Mouse (Mus musculus) forelimb bud, embryonic 11.5 days (tissue): Measurements from ENCODE around the gene Tcaf3.

ENCODE experiments used
- DNase-seq: peaks from one replicate; pipeline ENCODE4 v3.0.0-alpha.2; 2012; ENCODE audit warnings: low read depth, low spot score

The Tcaf3 gene

DNA sequence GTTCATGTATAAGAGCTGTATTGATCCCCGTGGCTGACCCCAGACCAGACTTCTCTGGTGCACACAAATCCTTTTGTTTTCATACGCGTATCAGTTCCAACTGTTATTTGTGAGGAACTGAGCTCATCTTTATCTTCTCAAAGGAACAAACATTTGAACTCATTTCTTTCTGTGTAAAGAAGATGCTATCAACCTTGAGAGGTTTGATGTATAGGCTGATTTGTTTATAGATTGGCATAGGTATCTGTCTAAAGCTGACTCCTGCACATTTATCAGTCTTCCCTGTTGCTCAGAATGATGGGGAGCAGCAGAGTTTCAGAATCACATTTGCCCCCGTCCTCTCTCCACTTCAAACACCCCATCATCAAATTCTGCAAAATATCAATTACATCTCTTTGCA is at the start of gene Tcaf3:
TSS of gene Tcaf3 (minus strand) at position 101 of the 400 bp plus-strand sequence.
- DNase-seq = no peak

- peak; percentile 90 for DNase-seq
These were observed 47.5 kb upstream of the Tcaf3 start, which contains the start of gene Tcaf2 for GRCm38 (mm10) chr6:42644912-42645549. TSS of gene Tcaf2 (minus strand) at chr6:42645254.

DNA sequence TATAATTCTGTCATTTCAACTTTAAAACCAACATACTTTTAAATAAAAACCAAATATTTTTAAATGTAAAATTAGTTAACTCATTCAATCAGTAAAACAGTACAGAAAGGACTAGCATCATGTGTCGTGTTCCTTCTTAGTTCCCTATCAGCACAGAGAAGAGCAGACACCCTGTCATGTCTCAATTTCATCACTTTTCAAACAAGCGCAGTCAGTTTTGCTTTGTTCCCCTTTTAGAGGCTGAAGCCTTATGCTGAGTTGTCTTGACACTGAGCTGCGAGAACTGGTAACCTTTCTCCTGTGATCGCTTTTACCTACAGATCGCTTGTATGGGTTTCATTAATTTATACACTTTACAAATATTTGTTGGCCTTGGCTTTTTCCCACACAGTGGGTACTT is 36.9 kb upstream of the Tcaf3 start:
- DNase-seq = no peak

DNA sequence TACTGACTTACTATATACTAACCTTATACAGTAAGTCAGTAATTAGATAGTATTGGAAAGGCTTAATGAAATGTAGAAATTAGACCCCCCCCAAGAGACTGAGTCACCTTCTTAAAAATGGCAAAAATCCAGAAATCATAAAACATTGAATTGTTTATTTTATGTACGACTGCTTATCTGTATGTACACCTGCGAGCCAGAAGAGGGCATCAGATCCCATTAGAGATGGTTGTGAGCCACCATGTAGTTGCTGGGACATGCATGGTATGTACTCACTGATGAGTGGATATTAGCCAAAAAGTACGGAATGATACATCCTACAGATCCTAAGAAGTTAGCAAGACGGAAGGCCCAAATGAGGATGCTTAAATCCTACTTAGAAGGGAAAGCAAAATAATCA is 33.9 kb upstream of the Tcaf3 start:
- no peak for DNase-seq

DNA sequence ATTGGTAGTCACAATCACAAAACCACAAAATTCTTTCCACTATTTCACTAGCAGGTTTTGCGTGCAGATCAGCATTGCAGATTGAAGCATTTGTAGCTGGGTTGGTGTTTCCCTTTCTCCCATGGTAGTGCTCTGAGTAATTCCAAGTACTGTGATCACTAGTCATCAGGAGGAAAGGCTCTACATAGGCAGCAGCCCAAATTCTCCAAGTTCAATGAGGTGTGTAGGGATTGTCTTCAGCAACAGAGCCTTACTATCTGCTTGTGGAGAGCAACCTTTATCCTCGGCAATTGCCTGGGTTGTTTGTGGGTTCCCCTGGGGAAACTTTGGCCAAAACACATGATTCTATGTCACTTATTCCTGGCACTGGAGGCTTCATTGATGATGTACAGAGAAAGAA is 19.4 kb upstream of the Tcaf3 start:
- DNase-seq = no peak

- DNase-seq = peak; percentile 2
These were observed 14.7 kb upstream of the Tcaf3 start for GRCm38 (mm10) chr6:42612218-42612617.

DNA sequence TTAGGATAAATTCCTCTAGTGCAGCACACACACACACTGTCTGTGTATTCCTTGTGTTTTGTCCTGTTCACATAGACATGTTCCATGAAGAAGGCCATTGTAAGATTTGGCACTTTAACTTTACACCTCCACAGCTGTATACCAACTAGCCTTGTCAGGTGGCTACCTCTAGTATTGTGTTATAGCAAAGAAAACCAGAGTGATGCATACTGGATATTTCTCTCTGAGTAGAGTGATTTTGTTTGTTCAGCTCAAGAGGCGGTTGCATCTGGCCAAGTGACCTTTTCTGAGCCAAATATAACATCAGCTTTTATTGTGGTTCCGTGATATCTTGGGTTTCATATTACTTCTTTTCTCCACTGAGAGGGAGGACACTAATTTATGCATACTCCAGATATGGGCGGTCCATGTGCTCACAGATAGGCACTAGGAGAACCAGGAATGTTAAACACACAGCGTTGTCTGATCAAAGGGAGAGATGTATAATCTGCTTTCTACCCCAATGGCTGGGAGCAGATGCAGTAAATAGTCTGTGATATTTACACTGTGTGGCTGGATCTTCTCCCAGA is 13.5 kb upstream of the Tcaf3 start:
- no peak for DNase-seq

GRCm38 (mm10) chr6:42593138-42593882 is 4.2 kb downstream of the Tcaf3 start:
- no peak for DNase-seq

GRCm38 (mm10) chr6:42586569-42586968 is 10.9 kb downstream of the Tcaf3 start:
- no peak for DNase-seq

- DNase-seq = peak; percentile 60
These were observed 14.0 kb downstream of the Tcaf3 start for GRCm38 (mm10) chr6:42583488-42583872.

DNA sequence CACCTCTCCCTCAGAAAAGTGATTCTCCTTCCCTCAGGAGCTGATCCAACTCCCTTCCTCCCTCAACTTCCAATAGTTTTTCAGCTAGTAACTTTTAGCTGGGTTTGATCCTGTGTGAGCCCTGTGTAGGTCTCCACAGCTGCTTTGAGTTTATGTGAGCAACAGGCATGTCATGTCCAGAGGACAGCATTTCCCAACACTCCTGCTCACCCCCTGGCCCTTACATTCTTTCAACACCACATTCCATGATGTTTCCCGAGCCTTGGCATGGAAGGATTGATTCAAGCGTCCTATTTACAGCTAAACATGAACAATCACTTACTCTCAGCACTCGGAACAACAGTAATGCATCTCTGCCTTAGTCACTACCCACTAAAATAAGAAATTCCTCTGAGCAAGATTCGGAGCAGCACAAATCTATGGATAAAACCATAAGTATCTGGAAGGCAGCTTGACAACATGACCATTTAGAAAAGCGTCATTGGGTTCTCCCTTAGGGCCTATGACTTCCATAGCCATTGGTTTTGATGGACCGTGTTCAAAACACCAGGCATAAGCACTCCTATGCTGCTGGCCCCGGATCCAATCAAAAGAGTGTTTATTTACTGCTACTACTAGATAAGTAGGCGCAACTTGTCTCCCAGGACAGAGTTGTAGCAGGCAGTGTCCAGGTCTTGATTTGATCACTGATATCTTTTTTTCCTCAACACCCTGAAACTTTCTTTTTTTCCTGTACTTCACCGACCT is 14.6 kb downstream of the Tcaf3 start:
- peak; percentile 14 for DNase-seq

- DNase-seq = no peak
These were observed 18.8 kb downstream of the Tcaf3 start for GRCm38 (mm10) chr6:42578678-42579077.

DNA sequence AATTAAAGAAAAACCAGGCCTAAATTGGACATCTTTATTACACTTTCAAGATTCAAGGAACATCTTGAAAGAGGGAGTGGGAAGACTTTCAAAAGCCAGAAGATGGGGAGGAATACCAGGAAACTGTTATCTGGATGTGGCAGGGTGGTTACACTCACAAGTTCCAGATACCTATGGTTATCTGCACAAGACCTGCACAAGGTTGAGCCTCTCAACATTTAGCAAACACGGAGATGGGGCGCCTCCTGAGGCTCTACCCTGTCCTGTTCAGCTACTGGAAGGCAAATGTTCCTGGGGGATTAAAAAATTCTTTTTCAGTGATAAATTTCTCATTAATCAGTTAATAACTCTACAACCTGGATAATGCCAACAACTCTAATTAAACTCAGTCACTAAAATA is 20.1 kb downstream of the Tcaf3 start:
- no peak for DNase-seq

DNA sequence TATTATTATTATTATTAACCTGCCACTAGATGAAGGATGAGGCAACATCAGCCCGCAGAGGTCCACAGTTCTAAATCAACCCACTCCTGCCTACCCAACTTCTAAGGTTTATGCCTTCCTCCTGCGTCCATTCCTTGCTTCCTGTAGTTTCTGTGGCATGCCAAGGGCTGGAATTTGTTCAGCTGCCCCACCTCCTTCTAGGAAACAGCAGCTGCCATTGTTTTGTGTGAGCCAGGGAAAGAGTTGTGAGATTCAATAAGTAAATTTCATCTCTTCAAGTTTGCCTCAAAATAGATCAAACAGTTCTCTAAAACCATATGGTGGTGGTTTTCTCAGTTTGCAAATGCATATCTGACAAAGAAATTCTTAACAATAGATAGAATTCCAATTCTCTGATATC is 29.3 kb downstream of the Tcaf3 start:
- DNase-seq = no peak

GRCm38 (mm10) chr6:42566076-42566598 is 31.4 kb downstream of the Tcaf3 start:
- DNase-seq = no peak

DNA sequence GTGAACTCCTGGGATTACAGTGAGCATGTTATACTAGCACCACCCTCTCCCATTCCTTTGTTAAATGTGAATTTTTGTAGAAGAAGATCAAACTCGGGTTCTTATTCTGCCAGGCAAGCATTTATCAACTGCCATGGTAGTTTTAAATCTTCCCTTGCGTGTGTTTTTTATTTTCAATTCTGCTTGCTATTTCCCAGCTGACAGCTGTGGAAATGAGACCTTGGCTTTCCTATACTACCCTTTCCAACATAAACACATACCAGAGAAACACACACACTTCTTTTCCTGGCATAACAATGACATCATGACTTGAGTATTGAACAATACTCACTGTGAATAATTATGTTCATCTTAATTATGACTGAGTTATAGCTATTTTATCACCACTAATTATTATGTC is 35.2 kb downstream of the Tcaf3 start:
- DNase-seq = no peak

- DNase-seq = no peak
These were observed 36.6 kb downstream of the Tcaf3 start for GRCm38 (mm10) chr6:42560885-42561284.

DNA sequence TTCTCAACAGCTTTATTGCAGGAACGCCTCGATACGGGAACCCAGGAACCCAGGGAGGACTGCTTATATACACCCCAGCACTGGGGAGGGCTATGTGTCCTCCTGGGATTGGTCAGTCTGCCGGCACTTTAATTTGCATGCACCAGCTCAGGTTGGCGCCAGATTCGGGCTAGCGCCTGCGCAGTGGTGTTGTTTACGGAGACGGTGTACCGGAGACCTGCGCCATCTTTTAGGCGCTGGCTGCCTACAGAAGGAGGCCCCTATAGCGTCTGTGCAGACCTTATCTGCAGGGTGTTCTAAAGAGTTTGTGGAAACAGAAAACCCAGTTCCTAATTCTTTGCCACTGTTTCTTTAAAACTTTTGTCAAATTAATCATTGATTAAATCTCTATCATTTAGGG is 38.9 kb downstream of the Tcaf3 start:
- DNase-seq = no peak

DNA sequence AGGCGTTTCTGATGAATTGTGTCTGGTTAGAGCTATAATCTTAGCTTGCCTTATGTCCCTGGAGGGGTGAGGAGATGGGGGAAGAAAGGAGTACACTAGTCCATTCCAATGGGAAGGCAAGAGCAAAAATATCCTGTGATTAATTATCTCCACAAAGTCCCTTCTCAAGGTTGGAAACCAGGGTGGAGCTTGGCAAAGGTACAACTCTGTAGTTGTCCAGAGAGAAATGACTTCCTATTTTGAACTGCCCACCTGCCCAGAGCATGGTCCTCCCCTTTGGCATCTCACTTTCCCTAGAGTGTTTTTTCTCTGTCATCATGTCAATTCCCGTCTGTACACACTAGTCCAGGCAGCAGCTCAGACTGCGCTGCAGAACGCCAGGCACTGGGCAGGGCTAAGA is 50.0 kb downstream of the Tcaf3 start, which contains the start of gene Olfr455:
TSS of gene Olfr455 (minus strand) at position 127 of the 400 bp plus-strand sequence.
- no peak for DNase-seq

- DNase-seq = no peak
These were observed 51.3 kb downstream of the Tcaf3 start for GRCm38 (mm10) chr6:42546180-42546579.

- no peak for DNase-seq
These were observed 52.0 kb downstream of the Tcaf3 start for GRCm38 (mm10) chr6:42545451-42545885.

DNA sequence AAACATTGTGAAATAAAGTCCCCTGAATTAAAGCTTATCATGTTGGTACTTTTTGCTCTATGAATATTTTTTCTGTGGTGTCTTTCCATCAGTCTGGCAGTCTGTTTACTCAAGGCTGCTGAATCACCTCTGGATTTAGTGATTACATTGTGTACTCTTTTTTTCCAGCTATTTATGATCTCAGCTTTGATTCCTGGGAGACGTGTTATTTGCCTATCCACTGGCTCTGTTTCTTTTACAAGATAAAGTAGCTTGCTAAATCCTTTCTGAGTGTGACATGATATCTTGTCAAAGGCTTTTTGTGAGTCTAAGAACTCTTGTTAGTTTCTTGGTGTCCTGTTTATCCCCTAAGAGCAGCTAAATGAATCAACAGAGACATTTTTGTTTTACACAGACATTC is 52.6 kb downstream of the Tcaf3 start:
- no peak for DNase-seq
